Mouse (Mus musculus) liver, embryonic 14.5 days (tissue): ENCODE measurements at regions not wholly inside any gene's neighbourhood (a gene's known extent, or its start where the extent isn't known, plus 50 kb on each side); places are given as distances from the start of the nearest gene placed in this dataset.

ENCODE experiments used
- CTCF ChIP-seq: IDR thresholded peaks from 2 replicates; pipeline ENCODE4 v1.5.1; 2016; ENCODE audit warnings: antibody characterized with exemption, low read depth, control low read depth
- EP300 ChIP-seq: IDR thresholded peaks from 2 replicates; pipeline ENCODE4 v1.6.1; 2016; ENCODE audit warnings: antibody characterized with exemption, low read depth

DNA sequence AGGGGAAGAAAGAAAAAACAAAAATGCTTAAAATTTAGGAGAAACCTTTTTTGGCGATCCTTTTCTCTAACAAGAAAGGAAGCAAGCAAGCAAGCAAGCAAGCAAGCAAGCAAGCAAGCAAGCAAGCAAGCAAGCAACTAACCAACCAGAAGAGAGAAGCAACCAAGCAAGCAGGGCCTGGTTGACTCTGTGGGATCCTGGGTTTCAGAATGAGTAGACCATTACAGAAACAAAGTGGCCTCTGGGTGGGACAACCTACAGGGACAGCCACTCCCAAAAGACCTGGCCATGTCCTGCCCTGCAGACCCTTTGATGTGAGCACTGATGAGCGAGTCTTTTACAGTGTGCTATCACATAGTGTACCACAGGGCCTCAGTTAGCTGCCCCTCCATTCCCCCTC, 211.6 kb downstream of the 4933412E24Rik start:
- TF ChIP-seq CTCF (no peak), EP300 (no peak)
